Mouse (Mus musculus) erythroblast, embryonic 14.5 days (primary cell): ENCODE measurements around the gene Cdk20. TPM values are rescaled to one million over a fixed set of nuclear protein-coding genes. Genes with fewer than 3 reads are reported as not detected.
"Not testable (repeated sequence)": the region's sequence is repeated elsewhere in the genome, so short reads cannot be mapped to it uniquely, and the experiment has no call there.

Source experiments
- H3K27me3 ChIP-seq: 2 replicates; pipeline ENCODE4 v1.6.1; 2012; ENCODE audit warnings: inconsistent platforms; ENCODE audit not compliant: control insufficient read depth
- H3K36me3 ChIP-seq: 2 replicates; pipeline ENCODE4 v1.6.1; 2012; ENCODE audit warnings: mild to moderate bottlenecking, inconsistent platforms; ENCODE audit not compliant: control insufficient read depth
- H3K4me1 ChIP-seq: 2 replicates; pipeline ENCODE4 v1.6.1; 2012; ENCODE audit warnings: inconsistent platforms; ENCODE audit not compliant: control insufficient read depth
- H3K4me3 ChIP-seq: replicated peaks from 2 replicates; pipeline ENCODE3; 2012; ENCODE audit warnings: moderate library complexity, mild to moderate bottlenecking, inconsistent platforms
- H3K9me3 ChIP-seq: 2 replicates; pipeline ENCODE4 v1.6.1; 2012; ENCODE audit warnings: low read length, inconsistent platforms, mixed read lengths; ENCODE audit not compliant: control insufficient read depth
- GATA1 ChIP-seq: IDR thresholded peaks from 2 replicates; pipeline ENCODE4 v1.6.1; 2012; ENCODE audit warnings: low read length, inconsistent platforms, mixed read lengths
- TAL1 ChIP-seq: IDR thresholded peaks from 3 replicates; pipeline ENCODE4 v1.6.1; 2012; ENCODE audit warnings: low read length, inconsistent platforms, mixed read lengths
- polyA plus RNA-seq: library from polyadenylated mRNA; stranded (reverse); fragments of >175 nt; gene quantifications from 2 replicates; pipeline ENCODE4 v1.2.3, GENCODE M21; 2012

Gene Cdk20
- polyA plus RNA-seq, 1 experiment = 0.86 TPM

DNA sequence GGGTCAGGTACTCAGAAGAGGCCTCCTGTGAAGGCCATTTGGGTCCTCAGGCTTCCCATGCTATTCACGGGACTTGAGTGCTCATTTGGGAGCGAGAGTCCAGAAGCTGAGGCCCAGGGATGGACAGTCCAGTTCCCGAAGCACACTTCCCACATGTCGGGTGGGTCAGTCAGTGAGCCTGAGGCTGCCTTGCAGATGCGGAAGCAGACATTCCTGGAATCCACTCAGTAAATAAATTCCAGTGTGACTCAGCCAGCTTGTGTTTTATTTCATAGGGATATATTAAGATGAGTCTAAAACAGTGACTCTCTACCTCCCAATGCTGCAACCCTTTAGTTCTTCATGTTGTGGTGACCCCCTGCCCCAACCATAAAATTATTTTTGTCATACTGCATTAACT, 7.4 kb downstream of the Cdk20 start:
- Histone ChIP-seq H3K4me3 (no peak overlapping the region), H3K27me3 (no peaks in the 10 kb centered on the region), H3K36me3 (no peaks in the 10 kb centered on the region; the same call in none of the 2 replicates), H3K9me3 (no peaks in the 10 kb centered on the region), H3K4me1 (peaks cover 8% of the 10 kb centered on the region)
- TF ChIP-seq GATA1 = no peak
- TF ChIP-seq TAL1 = no peak

- Histone ChIP-seq H3K4me1 (peaks cover 13% of the 10 kb centered on the region), H3K4me3 (no peak overlapping the region), H3K27me3 (no peaks in the 10 kb centered on the region), H3K9me3 (no peaks in the 10 kb centered on the region), H3K36me3 (no peaks in the 10 kb centered on the region; the same call in none of the 2 replicates)
- TF ChIP-seq TAL1 (no peak), GATA1 (no peak)
These were observed 8.5 kb downstream of the Cdk20 start for GRCm38 (mm10) chr13:64440592-64440991.

DNA sequence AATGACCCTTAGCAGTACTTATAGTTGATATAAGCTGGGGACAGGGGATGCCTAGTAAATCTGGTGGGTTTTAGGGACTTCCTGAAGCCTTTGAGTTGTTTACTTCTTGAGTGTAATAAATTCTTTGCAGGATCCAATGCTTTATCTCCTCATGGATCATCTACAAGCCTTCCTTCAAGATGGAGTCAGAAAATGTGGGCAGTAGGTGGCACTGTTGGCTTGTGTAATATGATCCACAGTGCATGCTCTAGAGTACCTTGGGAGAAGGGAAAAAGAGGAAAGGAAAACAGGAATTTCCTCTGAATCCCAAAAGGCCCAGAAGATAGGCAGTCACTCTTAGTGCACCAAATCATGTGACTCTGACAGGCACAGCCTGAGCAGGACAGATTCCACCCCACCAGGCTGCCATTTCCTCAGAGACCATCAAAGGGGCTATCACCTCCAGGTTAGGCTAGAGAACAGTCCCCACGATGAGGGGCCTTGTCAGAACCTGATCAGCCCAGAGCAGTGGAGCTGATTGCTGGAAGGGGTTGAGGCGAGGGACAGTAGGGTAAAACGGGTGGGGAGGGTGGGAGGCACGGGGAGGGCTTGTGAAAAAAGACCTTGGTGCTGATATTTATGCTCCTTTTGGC, 11.3 kb downstream of the Cdk20 start:
- H3K4me1 ChIP-seq = peaks cover 5% of the 10 kb centered on the region; the same call in 1 of the 2 replicates
- no peaks in the 10 kb centered on the region for H3K9me3 ChIP-seq
- H3K36me3 ChIP-seq = no peaks in the 10 kb centered on the region; the same call in none of the 2 replicates
- H3K27me3 ChIP-seq = no peaks in the 10 kb centered on the region
- no peak overlapping the region for H3K4me3 ChIP-seq
- no peak for TF ChIP-seq TAL1
- no peak for TF ChIP-seq GATA1

GRCm38 (mm10) chr13:64445254-64445920, 13.3 kb downstream of the Cdk20 start:
- Histone ChIP-seq H3K27me3 (no peaks in the 10 kb centered on the region), H3K9me3 (no peaks in the 10 kb centered on the region), H3K36me3 (no peaks in the 10 kb centered on the region), H3K4me3 (no peak overlapping the region), H3K4me1 (peaks cover 10% of the 10 kb centered on the region; the same call in 1 of the 2 replicates)
- TF ChIP-seq GATA1 (no peak), TAL1 (no peak)

DNA sequence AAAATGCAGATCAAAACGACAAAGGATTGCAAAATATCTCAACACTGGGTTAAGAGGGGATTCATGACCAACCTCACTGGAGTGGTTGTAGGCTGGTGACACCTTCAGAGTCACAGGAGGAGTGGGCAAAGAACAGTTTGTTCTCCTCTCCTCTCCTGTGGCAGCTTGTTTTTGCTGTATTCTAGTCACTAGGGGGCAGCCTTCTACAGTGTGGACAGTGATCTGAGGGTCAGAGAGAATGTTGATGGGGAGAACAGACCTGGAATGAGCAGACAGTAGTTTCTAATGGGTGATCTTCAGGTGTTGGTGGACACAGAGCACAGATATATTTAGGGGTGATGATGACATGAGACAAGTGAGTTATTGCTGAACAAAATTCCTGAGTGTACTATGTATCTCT, 15.8 kb downstream of the Cdk20 start:
- no peak overlapping the region for H3K4me3 ChIP-seq
- TF ChIP-seq GATA1 (no peak), TAL1 (no peak)
- H3K9me3 ChIP-seq = no peaks in the 10 kb centered on the region
- no peaks in the 10 kb centered on the region for H3K27me3 ChIP-seq
- peaks cover 10% of the 10 kb centered on the region; the same call in 1 of the 2 replicates for H3K4me1 ChIP-seq
- H3K36me3 ChIP-seq = no peaks in the 10 kb centered on the region

DNA sequence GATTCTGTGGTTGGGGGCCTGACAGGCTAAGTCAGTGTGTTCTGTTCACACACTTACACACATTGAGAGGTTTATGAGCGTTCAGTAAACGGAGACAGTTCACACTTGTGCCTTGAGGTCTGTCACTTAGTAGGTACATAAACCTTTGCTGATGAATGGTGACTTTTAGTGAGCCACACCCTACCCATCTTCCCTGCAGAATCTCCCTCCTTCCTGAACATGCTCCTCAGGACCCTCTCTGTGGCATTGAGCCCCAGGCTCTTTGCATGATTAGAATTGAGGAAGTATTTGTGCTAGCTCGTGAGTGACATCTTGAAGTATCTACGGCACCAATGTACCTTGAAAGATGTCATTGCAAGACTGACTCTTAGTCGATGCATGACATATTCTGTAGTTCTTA, 16.6 kb downstream of the Cdk20 start:
- Histone ChIP-seq H3K27me3 (no peaks in the 10 kb centered on the region), H3K9me3 (no peaks in the 10 kb centered on the region), H3K4me1 (peaks cover 10% of the 10 kb centered on the region; the same call in 1 of the 2 replicates), H3K4me3 (no peak overlapping the region), H3K36me3 (no peaks in the 10 kb centered on the region)
- TF ChIP-seq TAL1 (no peak), GATA1 (no peak)

GRCm38 (mm10) chr13:64450001-64450794, 18.1 kb downstream of the Cdk20 start:
- no peak for TF ChIP-seq GATA1
- no peak for TF ChIP-seq TAL1
- Histone ChIP-seq H3K4me3 (no peak overlapping the region), H3K9me3 (no peaks in the 10 kb centered on the region), H3K4me1 (peaks cover 9% of the 10 kb centered on the region; the same call in 1 of the 2 replicates), H3K36me3 (no peaks in the 10 kb centered on the region), H3K27me3 (no peaks in the 10 kb centered on the region)

DNA sequence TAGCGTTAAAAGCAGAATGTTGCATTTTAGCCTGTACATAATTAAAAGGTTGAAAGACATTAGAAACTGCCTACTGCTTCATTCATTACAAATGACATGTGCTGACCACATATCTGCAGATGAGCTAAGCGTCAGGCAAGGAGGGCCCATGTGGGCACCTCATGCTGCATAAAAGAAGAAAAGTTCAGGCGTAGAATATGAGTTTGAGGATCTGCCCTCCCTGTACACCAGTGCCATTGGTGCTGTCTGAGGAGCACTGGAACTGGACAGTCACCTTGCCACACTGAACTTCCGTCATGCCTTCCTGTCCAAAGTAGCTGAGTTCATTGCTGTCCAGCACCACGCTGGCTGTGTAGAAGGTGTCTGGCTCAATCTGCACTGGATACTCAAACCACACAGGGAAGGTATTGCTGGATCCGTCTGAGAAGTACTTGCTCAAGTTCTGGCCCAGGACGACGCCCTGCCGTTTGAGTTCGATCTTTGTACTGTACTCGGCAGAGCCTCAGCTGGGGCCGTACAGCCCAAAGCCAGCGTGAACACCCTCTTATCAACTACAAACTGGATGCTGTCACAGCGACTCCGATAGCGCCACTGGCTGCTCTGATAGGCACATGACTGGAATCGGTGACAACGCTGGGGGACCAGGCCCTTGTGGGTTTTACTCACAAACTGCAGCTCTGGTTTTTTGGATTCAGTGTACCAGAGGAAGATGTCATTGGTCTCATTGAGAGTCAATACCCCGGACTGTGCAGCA, 25.3 kb downstream of the Cdk20 start:
- H3K4me3 ChIP-seq, H3K9me3 ChIP-seq, H3K4me1 ChIP-seq, H3K36me3 ChIP-seq, H3K27me3 ChIP-seq: not testable (repeated sequence)

- no peak overlapping the region for H3K4me3 ChIP-seq
- no peaks in the 10 kb centered on the region for H3K4me1 ChIP-seq
- no peaks in the 10 kb centered on the region for H3K36me3 ChIP-seq
- no peaks in the 10 kb centered on the region for H3K27me3 ChIP-seq
- no peaks in the 10 kb centered on the region; the same call in 1 of the 2 replicates for H3K9me3 ChIP-seq
- no peak for TF ChIP-seq GATA1
- TF ChIP-seq TAL1 = no peak
These were observed 26.1 kb downstream of the Cdk20 start for GRCm38 (mm10) chr13:64458181-64458580.
